Mouse (Mus musculus): Measurements from ENCODE around the gene Chl1. TPM values are rescaled to one million over a fixed set of nuclear protein-coding genes. Genes with fewer than 3 reads are reported as not detected.
A peak's percentile ranks its signal among the peaks of the same experiment; 100 is the strongest.

Chl1 gene
- 0.13 and 0.22 TPM in 2 replicates for polyA plus RNA-seq (2015; fragmentation: Nextera tagmentation; extraction: Ambion mirVana)

DNA sequence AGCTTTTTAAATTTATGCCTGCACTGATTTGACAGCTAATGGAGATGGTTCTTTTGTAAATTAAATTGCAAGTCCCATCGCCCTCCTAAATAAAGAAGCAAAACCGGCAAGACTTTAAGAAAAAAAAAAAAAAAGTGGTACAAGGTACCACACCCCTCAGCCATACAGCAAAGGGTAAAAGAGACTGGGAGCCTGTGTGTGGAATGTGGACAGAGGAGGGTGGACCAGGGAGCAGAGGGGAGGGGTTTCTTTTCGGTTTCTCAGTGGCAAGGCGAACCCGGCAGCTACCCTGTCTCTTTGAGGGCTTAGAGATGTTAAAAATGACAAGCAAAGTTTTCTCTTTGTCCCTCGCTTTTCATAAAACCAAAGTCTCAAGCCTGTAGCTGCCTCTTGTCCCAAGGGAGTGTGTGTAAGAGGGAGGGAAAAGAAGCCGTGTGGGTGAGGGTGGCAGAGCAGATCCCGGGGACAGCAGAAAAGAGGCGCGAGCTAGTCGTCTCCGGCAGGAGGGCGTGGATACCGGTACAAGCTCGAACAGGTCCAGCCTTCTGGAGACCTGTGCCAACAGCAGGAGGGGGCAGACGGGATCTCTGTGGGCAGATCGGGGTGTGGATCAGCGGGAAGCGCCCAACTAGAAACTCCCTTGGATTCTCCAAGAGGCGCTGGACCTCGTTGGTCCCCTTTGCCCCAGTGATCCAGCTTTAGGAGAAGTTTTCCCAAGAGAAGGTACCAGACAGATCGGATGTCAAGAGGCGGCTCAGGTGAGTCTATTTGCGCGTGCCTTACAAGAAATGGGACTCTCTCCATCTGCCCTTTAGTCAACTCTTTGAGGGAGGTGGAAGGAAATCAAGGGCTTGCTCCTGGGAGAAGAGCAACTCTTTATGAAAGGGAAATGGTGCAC is at the start of gene Chl1:
Chl1 (plus strand) TSS at position 195 of the 898 bp plus-strand sequence.
- Histone ChIP-seq H3K9ac (ENCODE audit: low read depth, low read length) (no peak within 1 kb of the TSS), H3K27me3 (ENCODE audit: insufficient read depth, low read length) (peaks cover 25% of the 10 kb centered on the region), H3K4me3 (replicated peaks; ENCODE audit: low read depth, low read length) (peak within 1 kb of the TSS; percentile 29), H3K36me3 (ENCODE audit: insufficient read depth, low read length) (no peaks in the 10 kb centered on the region), H3K27ac (no peak within 1 kb of the TSS), H3K4me2 (ENCODE audit: low read length) (peak within 1 kb of the TSS; percentile 48), H3K4me1 (replicated peaks; ENCODE audit: insufficient read depth, low read length) (no peaks in the 10 kb centered on the region), H3K9me3 (replicated peaks; ENCODE audit: low read length) (no peaks in the 10 kb centered on the region)
- DNase-seq (ENCODE audit: low spot score) (peak; percentile 31), ATAC-seq (replicated peaks; ENCODE audit: low FRiP score, low read depth) (no peak)
- 3% methylated on average over 25 of the region's 25 CpGs for WGBS
- TF ChIP-seq CTCF (IDR thresholded peaks at IDR 0.05; ENCODE audit: low read depth): no peak

DNA sequence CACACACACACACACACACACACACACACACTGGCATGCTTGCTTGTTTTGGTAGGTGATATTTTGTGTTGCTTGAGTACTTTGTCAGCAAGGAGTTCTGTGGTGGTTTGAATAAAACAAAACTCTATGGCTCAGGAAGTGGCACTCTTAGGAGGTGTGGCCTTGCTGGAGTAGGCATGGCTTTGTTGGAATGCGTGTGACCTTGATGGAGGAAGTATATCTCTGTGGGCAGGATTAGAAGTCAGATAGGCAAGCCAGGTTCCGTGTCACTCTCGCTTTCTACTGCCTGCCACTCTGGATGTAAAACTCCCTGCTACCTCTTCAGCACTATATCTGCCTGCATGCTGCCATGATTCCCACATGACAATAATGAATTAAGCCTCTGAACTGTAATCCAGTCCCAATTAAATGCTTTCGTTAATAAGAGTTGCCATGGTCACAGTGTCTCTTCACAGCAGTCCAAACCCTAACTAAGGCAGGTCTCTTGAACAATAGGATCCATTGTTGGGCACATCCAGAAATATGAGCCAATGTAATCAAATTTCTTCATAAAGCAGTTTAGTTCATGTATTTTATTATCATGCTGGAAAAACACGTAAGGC is 44.8 kb upstream of the Chl1 start:
- ATAC-seq (replicated peaks; ENCODE audit: low FRiP score, low read depth): no peak
- no peak for TF ChIP-seq CTCF (IDR thresholded peaks at IDR 0.05; ENCODE audit: low read depth)
- Histone ChIP-seq H3K27me3 (ENCODE audit: insufficient read depth, low read length) (no peaks in the 10 kb centered on the region), H3K4me1 (replicated peaks; ENCODE audit: insufficient read depth, low read length) (no peaks in the 10 kb centered on the region), H3K36me3 (ENCODE audit: insufficient read depth, low read length) (no peaks in the 10 kb centered on the region), H3K4me2 (ENCODE audit: low read length) (no peak overlapping the region), H3K4me3 (replicated peaks; ENCODE audit: low read depth, low read length) (no peak overlapping the region), H3K27ac (no peak overlapping the region), H3K9me3 (replicated peaks; ENCODE audit: low read length) (no peaks in the 10 kb centered on the region), H3K9ac (ENCODE audit: low read depth, low read length) (no peak overlapping the region)
- DNase-seq (ENCODE audit: low spot score): no peak
- WGBS: 83% methylated on average over 5 of the region's 5 CpGs

DNA sequence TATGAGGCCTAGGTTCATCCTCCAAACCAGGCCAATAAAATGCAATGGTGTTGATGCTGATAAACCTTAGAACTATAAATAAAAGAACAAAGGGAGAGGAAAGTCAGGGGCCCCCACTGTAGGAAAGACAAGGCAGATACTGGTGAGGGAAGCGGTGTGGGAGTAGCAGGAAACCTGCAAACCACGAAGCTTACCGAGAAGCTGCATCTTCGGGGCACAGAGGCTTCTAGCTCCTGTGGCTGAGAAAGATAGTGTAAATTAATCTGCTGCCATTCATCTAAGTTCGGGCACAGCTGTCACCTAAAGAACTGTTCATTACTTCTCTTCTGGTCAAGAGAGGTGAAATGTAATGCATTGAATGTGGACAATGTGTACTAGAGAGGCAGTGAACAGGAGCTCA is 37.1 kb upstream of the Chl1 start:
- Histone ChIP-seq H3K4me3 (replicated peaks; ENCODE audit: low read depth, low read length) (no peak overlapping the region), H3K36me3 (ENCODE audit: insufficient read depth, low read length) (no peaks in the 10 kb centered on the region), H3K27me3 (ENCODE audit: insufficient read depth, low read length) (no peaks in the 10 kb centered on the region), H3K9me3 (replicated peaks; ENCODE audit: low read length) (no peaks in the 10 kb centered on the region), H3K9ac (ENCODE audit: low read depth, low read length) (no peak overlapping the region), H3K4me1 (replicated peaks; ENCODE audit: insufficient read depth, low read length) (no peaks in the 10 kb centered on the region), H3K27ac (no peak overlapping the region), H3K4me2 (ENCODE audit: low read length) (no peak overlapping the region)
- DNase-seq (ENCODE audit: low spot score) (no peak), ATAC-seq (replicated peaks; ENCODE audit: low FRiP score, low read depth) (no peak)
- WGBS: 20% methylated on average over 5 of the region's 5 CpGs
- TF ChIP-seq CTCF (IDR thresholded peaks at IDR 0.05; ENCODE audit: low read depth): no peak

DNA sequence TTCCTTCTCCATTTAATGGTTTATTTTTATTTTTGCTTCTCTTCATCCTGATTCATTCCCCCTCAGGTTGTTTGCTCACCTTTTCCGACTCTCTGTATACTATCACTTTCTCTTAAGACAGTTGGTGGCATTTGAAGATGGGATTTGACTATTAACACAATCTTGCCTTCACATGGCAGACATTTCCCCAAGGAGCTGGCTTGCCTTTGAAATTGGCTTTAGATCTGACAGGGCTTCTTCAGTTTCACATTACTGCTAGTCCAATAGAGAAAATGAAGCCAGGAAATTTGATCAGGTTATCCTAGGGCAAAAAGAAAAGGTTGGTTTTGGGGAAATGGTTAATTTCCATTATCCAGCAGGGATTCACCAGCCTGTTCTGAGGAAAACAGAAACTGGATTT is 23.2 kb upstream of the Chl1 start:
- H3K27ac ChIP-seq: no peak overlapping the region
- H3K4me2 ChIP-seq (ENCODE audit: low read length): no peak overlapping the region
- WGBS: 73% methylated on average over 1 of the region's 1 CpGs
- H3K9ac ChIP-seq (ENCODE audit: low read depth, low read length): no peak overlapping the region
- H3K36me3 ChIP-seq (ENCODE audit: insufficient read depth, low read length): no peaks in the 10 kb centered on the region
- H3K4me3 ChIP-seq (replicated peaks; ENCODE audit: low read depth, low read length): no peak overlapping the region
- H3K27me3 ChIP-seq (ENCODE audit: insufficient read depth, low read length): no peaks in the 10 kb centered on the region
- H3K9me3 ChIP-seq (replicated peaks; ENCODE audit: low read length): no peaks in the 10 kb centered on the region
- ATAC-seq (replicated peaks; ENCODE audit: low FRiP score, low read depth) (no peak), DNase-seq (ENCODE audit: low spot score) (no peak)
- H3K4me1 ChIP-seq (replicated peaks; ENCODE audit: insufficient read depth, low read length): no peaks in the 10 kb centered on the region
- TF ChIP-seq CTCF (IDR thresholded peaks at IDR 0.05; ENCODE audit: low read depth): no peak

DNA sequence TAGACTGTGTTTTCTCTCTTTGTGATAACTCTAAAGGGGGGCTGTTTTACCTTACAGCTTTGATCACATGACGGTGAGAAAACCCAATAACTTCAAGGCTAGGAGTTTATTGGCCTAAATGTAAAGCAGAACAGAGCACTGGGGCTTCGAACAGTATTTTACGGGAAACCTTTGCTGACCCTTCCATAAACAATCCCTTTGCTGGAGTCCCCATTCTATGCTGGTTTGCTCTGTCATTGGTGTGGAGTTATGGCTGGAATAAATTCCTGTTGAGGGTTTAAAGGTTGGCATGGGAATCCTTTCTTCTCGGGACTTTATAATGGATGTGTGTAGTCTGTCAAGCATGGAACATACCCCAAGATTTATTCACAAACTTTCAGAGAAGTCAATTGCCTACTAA is 12.0 kb upstream of the Chl1 start:
- TF ChIP-seq CTCF (IDR thresholded peaks at IDR 0.05; ENCODE audit: low read depth): no peak
- H3K9me3 ChIP-seq (replicated peaks; ENCODE audit: low read length): no peaks in the 10 kb centered on the region
- 30% methylated on average over 4 of the region's 4 CpGs for WGBS
- H3K27me3 ChIP-seq (ENCODE audit: insufficient read depth, low read length): no peaks in the 10 kb centered on the region
- no peaks in the 10 kb centered on the region for H3K4me1 ChIP-seq (replicated peaks; ENCODE audit: insufficient read depth, low read length)
- no peak overlapping the region for H3K4me3 ChIP-seq (replicated peaks; ENCODE audit: low read depth, low read length)
- H3K36me3 ChIP-seq (ENCODE audit: insufficient read depth, low read length): no peaks in the 10 kb centered on the region
- no peak for DNase-seq (ENCODE audit: low spot score)
- ATAC-seq (replicated peaks; ENCODE audit: low FRiP score, low read depth): no peak
- H3K27ac ChIP-seq: no peak overlapping the region
- no peak overlapping the region for H3K4me2 ChIP-seq (ENCODE audit: low read length)
- no peak overlapping the region for H3K9ac ChIP-seq (ENCODE audit: low read depth, low read length)

DNA sequence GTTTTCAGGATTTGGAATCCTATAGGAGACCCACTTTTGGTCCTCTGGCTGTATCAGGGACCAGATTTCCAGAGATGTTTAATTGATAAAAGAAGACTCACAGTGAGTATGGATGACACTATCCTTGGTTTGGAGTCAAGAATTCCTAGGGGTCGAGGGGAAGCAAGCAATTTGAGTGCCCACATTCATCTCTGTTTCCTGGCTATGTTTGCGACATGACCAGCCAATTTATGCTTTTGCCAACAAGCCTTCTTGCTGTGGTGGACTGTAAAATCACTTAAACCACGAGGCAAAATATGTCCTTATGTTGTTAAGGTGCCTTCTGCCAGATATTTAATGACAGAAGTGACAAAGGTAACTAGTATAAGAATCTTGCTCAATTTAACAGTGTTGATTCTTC is 6.3 kb upstream of the Chl1 start:
- H3K4me1 ChIP-seq (replicated peaks; ENCODE audit: insufficient read depth, low read length): no peaks in the 10 kb centered on the region
- TF ChIP-seq CTCF (IDR thresholded peaks at IDR 0.05; ENCODE audit: low read depth): no peak

More for the DNA sequence above, 6.3 kb upstream of the Chl1 start:
- Histone ChIP-seq H3K4me3 (replicated peaks; ENCODE audit: low read depth, low read length) (no peak overlapping the region), H3K27me3 (ENCODE audit: insufficient read depth, low read length) (no peaks in the 10 kb centered on the region), H3K27ac (no peak overlapping the region), H3K36me3 (ENCODE audit: insufficient read depth, low read length) (no peaks in the 10 kb centered on the region), H3K9ac (ENCODE audit: low read depth, low read length) (no peak overlapping the region), H3K9me3 (replicated peaks; ENCODE audit: low read length) (no peaks in the 10 kb centered on the region), H3K4me2 (ENCODE audit: low read length) (no peak overlapping the region)
- no peak for ATAC-seq (replicated peaks; ENCODE audit: low FRiP score, low read depth)
- DNase-seq (ENCODE audit: low spot score): no peak
- WGBS: 42% methylated on average over 3 of the region's 3 CpGs

Measured in kidney, postnatal 0 days (tissue).